Mouse (Mus musculus) T-helper 2 cell (primary cell): ENCODE measurements around the gene Tmprss9.

ENCODE experiments used
- in situ Hi-C: fragments of 300-600 bp; cut with MboI, MseI; formaldehyde crosslinking; loops from one replicate; pipeline ENCODE4 v1.15.1; 2025; ENCODE audit warnings: high pct_unique_total_duplicates

Tmprss9 gene

DNA sequence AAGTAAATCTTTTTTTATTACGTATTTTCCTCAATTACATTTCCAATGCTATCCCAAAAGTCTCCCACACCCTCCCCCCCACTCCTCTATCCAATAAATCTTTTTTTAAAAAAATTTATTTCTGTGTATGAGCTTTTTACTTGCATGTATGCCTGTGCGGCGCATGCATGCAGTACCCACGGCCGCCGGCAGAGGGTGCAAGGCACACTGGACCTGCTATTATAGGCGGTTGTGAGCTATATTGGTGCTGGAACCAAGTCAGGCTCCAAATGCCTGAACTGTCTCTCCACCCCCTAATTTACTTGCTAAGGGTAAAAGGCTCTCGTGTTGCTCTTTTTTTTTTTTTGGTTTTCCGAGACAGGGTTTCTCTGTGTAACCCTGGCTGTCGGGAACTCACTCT is 9.7 kb downstream of the Tmprss9 start:
- in situ Hi-C loops, result no loop called here

DNA sequence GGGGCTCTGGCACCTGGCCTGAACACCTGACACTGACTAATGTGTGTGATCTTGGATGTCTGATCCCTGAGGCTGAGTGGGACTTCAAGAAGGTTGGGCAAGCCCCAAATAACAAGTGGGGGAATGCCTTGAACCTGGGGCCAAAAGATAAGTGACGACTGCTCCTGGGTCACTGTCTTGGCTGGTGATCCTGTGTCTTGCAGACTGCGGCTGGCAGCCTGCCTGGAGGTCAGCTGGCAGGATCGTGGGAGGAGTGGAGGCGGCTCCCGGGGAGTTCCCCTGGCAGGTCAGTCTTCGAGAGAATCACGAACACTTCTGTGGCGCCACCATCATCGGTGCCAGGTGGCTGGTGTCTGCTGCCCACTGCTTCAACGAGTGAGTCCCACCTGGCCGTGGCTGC is 15.5 kb downstream of the Tmprss9 start:
- in situ Hi-C loops, result no loop called here

DNA sequence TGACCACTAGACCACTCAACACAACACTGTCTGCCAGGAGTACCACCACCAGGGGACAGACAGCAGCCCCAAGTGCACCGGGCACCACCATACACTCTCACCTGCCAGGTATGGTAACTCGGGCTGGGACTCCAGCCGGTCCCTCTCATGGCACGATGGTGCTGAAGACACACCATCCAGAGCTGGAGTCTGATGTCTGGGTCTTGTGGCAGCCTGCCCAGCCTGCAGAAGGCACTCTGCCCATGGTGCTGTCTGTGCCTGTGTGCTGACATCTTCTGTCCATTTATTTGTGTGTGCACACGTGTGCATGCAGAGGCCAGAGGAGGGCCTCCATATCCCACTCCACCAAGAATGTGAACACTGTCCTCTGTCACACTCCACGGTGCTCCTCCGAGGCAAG is 23.5 kb downstream of the Tmprss9 start:
- in situ Hi-C loops, result loop anchor here (5.0 kb wide), 1 partner anchor 43 kb away; no protein-coding TSS in a partner anchor

DNA sequence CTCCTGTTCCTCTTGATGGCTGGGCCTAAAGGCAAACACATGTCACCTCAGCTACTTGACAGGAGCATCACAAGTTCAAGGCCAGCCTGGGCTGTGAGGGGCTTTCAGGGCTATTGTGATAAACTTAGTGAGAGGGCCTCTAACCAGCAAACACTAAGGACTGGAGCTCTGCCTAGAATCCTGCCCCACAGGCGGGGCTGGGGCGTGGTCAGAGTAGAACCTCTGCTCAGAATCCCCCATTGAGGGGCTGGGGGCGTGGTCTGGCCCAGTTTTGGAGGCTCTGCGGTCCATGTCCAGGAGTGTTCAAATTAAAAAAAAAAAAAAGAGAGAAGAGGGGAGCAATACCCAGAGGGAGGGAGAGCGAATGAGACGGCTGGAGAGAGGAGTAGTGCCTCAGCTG is 24.0 kb downstream of the Tmprss9 start:
- in situ Hi-C loops, result loop anchor here (5.0 kb wide), 1 partner anchor 43 kb away; no protein-coding TSS in a partner anchor

DNA sequence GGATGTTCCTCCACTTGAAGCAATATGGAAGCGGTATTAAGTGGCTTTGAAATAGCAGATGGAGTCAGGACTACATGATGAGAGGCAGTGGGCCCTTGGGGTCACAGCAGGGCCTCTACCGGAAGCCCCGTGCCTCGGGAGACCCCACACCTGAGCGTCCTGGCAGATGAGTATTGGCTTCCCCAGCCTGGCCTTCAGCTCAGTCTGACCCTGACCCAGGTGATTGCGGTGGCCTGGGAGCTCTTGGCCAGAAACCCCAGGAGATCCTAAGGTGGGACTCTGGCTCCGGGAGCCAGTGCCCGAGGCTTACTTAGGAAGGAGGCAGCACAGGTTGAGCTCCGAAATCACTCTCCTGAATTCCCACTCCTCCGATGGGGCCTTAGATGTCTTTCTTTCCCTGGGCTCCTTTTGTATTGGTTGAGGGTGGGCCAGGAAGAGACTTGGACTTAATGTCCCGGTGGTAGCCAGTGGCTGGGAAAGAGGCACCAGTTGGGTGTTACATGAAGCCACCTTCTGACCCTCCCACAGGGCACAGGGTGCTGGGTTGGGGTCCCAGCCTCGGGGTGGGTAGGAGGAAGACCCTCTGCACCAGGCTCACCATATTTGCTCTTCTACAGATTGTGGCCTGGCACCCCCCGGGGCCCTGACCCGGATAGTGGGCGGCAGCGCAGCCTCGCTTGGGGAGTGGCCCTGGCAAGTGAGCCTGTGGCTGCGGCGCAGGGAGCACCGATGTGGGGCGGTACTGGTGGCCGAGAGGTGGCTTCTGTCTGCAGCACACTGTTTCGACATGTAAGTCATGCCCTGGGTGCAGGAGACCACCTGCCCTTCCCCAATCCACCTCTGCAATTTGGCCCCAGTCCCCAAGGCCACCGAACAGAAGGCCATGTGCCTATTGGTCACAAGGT is 25.2 kb downstream of the Tmprss9 start:
- in situ Hi-C loops, result loop anchor here (5.0 kb wide), 1 partner anchor 45 kb away; no protein-coding TSS in a partner anchor

DNA sequence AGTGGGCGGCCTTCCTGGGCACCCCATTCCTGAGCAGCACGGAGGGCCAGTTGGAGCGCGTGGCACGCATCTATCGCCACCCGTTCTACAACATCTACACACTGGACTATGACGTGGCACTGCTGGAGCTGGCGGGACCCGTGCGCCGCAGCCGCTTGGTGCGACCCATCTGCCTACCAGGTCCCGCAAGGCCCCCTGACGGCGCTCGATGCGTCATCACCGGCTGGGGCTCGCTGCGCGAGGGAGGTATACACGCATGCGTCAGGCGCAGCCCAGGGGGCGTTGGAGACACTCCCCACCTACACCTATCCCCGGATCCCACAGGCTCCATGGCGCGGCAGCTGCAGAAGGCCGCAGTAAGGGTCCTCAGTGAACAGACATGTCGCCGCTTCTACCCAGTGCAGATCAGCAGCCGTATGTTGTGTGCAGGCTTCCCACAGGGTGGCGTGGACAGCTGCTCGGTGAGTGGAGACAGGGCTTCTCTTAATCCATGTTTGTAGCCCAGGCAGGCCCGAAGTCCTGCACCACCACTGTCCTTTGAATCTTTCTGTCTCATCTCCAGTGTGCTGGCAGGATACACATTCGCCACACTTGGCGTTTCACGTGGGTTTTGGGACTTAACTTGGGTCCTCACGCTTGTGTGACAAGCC is 26.3 kb downstream of the Tmprss9 start:
- in situ Hi-C loops, result loop anchor here (5.0 kb wide), 1 partner anchor 46 kb away; no protein-coding TSS in a partner anchor

DNA sequence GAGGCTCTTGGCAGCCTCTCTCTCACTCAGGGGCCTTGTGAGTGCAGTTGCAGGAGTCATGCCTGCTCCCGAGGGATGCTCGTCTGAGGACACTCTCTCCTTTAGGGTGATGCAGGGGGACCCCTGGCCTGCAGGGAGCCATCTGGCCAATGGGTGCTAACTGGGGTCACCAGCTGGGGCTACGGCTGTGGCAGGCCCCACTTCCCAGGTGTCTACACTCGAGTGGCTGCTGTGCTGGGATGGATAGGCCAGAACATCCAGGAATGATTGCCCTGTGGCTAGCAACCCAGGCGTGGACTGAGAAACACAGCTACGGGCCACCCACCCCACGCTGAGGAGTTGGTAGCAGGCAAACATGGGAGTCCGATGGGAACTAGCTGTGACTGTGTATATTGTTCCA is 27.4 kb downstream of the Tmprss9 start:
- in situ Hi-C loops, result loop anchor here (5.0 kb wide), 1 partner anchor 47 kb away; no protein-coding TSS in a partner anchor

DNA sequence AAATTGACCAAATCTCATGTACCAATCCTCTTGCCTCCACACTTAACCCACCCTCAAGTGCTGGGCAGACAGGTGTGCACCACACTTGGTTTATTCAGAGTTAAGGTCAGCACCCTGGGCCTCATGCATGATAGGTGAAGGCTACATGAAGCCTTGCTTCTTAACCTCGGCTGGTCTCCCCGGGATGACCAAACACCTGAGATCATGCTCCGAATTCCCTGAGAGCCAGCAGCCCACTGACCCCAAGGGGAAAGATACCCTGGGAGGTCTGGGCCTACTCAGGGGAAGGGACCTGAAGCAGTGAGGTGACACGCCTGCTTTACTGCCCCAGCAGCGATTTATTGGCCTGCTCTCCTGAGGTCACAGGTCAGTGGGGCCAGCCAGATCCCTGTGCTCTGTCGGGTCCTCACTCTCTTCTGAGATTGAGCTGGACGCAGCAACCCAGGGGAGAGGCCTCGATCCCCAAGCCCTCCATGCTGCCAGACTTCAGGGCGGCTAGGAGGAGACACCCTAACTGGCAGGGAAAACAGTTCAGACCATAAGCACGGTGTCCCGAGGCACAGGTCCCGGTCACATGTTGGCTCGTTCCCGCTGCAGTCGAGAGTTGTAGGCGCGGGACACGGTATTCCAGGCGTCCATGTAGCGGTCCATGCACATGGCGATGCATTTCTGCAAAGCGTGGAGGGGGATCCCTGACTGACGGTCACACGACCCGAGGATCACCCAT is 28.1 kb downstream of the Tmprss9 start:
- in situ Hi-C loops, result loop anchor here (5.0 kb wide), 1 partner anchor 47 kb away; no protein-coding TSS in a partner anchor

DNA sequence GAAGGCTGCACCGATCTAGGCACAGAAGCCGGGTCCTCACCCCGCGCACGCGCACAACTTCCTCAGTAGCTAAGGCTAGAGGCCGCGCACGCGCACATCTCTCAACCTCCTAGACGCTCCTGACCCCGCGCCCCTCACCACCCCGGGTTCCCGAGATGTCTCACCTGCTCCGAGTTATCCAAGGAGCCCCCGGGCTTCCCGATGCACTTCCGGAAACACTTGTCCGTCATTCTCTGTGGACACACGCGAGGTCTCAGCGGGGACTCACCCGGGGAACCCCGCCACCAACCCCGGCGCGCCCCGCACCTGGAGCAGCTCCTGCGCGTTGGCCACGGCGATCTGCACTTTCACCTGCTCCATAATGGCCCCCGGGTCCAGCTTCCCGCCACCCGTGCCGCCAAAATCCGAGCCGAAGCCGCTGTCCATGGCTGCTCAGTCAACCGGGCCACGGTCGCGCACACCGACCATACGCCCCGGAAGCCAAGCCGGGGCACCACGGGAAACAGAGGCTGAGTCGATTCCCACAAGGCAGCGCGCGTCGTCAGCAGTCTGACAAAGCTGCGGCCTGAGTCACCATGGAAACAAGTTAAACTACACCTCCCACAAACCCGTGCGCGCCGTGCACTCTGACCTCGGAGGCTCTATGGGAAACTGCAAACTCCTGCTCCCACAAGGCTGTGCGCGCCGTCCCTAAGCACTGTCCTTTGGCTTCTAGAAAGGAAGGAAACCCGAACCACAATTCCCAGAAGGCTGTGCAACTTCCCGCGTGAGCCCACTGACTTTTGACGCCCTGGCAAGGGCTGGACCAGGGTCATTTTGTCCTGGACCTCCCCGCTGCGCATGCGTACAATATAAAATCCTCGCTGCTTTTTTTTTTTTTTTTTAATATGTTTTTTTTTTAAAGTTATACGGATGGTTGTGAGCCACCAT is 28.9 kb downstream of the Tmprss9 start, which contains the start of gene Timm13:
Timm13 (minus strand) TSS at position 652 of the 930 bp plus-strand sequence.
- in situ Hi-C loops, result no loop called here

DNA sequence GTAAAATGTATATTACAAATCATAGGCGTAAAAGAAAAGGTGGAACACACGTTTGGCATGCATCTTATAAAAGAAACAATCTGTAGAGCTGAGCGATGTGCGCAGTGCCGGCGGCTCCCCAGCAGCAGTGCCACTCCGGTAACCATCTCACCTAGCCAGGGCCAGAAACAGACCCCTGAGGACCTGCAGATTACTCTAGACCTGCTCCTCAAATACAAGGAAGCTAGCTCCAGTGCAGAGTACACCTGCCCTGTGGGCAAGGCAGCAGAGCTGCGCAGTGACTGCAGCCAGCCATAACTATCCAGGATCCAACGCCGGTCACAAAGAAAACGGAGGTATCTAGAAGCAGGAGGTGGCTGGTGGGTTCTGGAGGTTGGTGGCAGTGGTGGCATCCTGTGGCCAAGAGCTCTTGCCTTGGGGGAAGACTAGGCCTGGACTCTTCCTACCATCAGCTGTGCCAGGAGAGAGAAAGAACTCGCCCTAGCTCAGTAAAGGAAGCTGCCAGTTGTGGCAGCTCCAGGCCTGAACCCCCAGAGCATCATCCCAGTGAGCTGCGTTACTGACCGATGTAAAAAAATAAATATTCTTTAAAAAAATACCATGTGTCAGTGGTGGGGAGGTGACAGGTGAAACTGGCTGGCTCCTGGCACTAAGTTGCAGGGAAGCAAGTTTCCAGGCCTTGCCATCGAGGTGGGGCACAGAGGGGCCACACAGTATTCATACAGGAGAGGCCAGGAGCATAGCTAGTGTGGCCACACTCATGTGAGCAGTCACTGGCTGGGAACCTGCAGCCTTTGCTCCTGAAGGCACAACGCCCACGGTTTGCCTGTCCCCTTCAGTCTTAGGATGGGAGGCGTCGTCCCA is 30.0 kb downstream of the Tmprss9 start:
- in situ Hi-C loops, result no loop called here

DNA sequence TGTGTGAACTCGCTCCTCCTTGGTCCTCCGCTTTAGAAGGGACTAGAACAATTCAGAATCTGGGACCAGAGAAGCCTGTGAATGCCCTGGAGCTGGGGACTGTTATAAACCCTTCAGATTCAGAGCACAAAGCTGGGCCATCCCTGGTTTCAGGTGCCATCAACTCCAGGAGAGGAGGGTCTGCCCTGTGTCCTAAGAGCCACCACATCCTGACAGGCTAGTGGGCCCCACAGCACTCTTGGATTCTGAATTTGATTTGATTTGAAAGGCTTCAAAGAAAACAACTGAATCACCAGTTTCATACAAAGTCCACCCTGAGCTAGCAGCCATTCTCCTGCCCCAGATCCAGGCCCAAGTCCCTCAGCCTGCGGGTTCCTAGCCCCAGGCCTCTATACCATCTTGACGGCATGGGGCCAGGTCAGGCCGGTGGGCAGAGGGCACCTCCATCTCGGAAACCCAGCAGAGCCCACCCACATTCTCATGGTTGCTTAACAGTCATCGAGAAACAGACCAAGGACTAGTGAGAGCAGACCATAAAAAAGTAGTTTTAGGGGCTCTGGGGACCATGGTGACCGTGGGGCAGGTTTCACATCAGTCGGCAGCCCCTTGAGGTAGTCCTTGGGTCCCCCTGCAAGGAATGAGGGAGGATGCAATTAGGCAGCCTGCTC is 30.8 kb downstream of the Tmprss9 start:
- in situ Hi-C loops, result no loop called here

DNA sequence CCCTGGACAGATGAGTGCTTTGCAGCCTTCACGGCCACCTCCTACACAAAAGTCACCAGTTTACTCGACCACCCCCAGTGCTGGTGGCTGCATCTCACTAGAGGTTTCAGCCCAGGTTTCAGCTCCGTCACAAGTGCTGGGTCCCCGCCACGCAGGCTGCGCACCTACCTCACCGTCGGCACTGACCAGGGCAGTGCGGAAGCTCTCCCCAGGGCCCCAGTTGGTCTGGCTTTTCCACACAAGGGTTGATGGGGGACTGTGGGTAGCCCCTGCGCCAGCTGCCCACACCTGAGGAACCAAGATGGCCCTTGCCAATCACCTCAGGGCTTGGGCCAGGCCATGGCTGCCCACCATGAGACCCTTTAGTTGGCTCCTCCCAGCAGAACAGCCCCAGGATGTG is 31.6 kb downstream of the Tmprss9 start:
- in situ Hi-C loops, result no loop called here

DNA sequence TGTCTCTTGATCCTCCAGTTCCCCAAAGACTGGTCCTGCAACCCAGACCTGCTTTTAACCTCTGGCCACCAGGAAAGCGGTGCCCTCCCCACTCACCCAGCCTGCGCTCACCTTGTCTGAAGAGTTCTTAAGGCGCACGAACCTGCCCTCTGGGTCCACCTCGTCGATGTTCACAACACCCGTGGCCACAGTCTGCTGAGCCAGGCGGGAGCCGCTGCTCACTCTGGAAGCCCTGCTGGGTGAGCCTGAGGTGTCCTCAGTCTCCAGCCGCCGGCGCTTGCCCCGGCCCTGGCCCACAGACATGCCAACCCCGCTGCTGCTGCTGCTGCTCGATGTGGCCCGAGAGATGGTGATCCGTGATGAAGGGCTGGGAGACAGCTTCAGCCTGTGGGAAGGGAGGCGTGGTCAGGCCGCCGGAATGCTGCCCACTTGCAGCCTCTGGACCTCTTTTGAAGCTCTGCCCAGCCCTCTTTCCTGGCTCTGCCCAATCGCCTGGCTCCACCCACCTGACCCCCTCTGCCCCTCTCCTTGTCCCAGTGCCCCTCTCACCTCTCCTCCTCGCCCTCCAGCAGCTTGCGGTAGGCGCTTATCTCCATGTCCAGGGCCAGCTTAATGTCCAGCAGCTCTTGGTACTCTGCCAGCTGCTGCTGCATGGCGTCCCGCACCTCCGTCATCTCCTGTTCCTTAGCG is 32.5 kb downstream of the Tmprss9 start:
- in situ Hi-C loops, result no loop called here

DNA sequence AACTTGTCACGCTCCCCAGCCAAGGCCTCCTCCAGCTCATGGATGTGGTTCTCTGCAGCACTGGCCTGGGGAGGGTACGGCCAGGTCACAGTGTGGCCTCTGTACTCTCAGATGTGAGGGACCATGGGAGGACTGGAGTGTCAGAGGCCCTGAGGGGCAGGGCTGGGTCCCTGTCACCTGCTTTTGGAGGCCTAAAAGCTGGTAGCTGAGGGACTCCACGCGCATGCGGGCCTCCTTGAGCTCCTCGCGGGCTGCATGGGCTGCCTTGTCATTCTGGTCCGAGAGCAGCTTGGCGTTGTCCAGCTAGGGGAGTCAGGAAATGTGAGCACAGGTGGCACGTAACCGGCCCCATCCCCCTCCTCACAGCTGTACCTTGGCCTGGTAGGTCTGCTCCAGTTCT is 33.1 kb downstream of the Tmprss9 start:
- in situ Hi-C loops, result no loop called here

DNA sequence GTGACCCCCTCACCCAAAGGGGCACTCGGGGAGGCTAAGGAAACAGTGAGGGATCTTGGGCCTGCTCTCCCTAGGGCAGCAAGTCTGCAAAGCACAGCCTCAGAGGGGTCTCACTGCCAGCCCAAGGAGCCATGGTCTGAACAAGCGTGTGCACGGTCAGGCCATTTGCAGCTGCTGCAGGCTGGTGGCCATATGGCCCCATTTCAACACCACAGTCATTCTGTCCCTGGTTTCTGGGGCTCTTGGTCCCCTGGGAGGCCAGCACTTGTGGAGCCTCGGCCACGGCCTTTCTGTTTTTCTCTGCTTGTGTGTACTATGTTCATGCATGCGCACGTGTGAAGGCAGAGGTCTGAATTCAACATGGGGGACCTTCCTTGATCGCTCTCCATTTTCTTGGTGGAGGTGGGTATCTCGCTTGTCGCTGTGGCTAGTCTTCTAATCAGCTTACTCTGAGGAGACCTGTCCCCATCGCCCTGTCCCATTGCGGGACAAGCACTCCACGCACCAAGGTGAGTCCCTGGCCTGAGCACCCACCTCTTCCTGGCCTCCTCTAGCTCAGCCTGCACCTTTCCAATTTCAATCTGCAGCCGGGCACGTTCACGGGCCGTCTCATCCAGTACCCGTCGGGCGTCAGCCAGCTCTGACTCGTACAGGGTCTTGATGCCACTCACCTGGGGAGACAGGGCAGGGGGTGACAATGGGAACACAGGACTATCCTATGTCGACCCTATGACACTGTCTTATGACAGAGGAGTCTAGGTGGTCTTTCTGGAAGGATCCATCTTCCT is 37.9 kb downstream of the Tmprss9 start:
- in situ Hi-C loops, result no loop called here

DNA sequence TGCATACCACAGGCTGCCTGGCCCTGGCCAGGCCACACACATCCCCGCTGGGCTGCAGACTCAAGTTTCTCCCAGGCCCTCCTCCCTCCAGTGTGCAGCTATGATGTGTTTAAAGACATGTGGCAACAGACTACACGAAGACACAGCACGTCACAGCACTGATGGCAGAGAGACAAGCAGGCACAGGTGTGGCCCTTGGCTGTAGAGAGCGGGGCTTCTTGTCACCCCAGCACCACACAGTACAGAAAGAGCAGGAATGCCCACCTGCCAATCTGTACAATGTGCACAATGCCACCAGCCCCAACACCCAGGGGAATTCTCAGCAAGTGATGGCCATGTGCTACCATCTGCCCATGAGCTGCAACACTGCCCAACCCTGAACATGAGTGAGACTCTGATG is 39.7 kb downstream of the Tmprss9 start:
- in situ Hi-C loops, result no loop called here

DNA sequence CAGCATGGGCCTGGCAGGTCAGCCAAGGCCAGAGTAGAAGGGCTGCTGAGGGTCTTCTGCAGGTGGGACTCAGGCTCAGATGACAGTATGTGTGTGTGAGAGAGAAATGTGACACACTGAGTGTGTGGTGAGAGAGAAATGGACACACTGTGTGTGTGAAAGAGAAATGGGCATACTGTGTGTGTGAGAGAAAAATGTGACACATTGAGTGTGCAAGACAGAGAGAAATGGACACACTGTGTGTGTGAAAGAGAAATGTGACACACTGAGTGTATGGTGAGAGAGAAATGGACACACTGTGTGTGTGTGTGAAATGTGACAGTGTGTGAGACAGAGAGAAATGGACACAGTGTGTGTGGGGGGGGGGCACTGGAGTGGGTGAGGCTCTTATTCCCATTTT is 40.2 kb downstream of the Tmprss9 start:
- in situ Hi-C loops, result no loop called here
